Mouse (Mus musculus) brain, embryonic 14.5 days (tissue): Measurements from ENCODE around the gene Tmem178.

Experiments
- CTCF ChIP-seq: fragments of 200-500 bp; IDR thresholded peaks from 2 replicates; pipeline ENCODE4 v1.5.1; 2012; ENCODE audit warnings: inconsistent platforms, mild to moderate bottlenecking, moderate library complexity, borderline replicate concordance; ENCODE audit not compliant: insufficient read depth, insufficient read length; ENCODE audit errors: extremely low read depth
- POLR2A ChIP-seq: fragments of 200-500 bp; IDR thresholded peaks from 2 replicates; pipeline ENCODE4 v1.6.1; 2012; ENCODE audit warnings: mild to moderate bottlenecking, inconsistent platforms, borderline replicate concordance; ENCODE audit not compliant: poor library complexity, insufficient read depth, insufficient read length, severe bottlenecking; ENCODE audit errors: extremely low read depth

GRCm38 (mm10) chr17:80969643-80970619 lies 25.5 kb downstream of the Tmem178 start:
- TF ChIP-seq CTCF (no peak), POLR2A (no peak)
